Mouse (Mus musculus) Patski (cell line): Measurements from ENCODE around the gene Hs6st1. TPM values are rescaled to one million over a fixed set of nuclear protein-coding genes. Genes with fewer than 3 reads are reported as not detected.

Source experiments
- ATAC-seq: fragments of 100-300 bp; one replicate; pipeline ENCODE4 v1.8.0; 2021
- CTCF ChIA-PET: fragments of 350-600 bp; sonication (Branson Sonifier 250); formaldehyde crosslinking; loops from one replicate; lab custom pipeline; 2022; ENCODE audit warnings: inconsistent platforms; lab: Charles Lee
- POLR2A ChIA-PET: fragments of 350-600 bp; sonication (Branson Sonifier 250); formaldehyde crosslinking; loops from one replicate; lab custom pipeline; 2022; ENCODE audit warnings: antibody characterized with exemption, inconsistent platforms; lab: Charles Lee
- DNase-seq: peaks from one replicate; pipeline ENCODE4 v3.0.0-alpha.2; 2011; ENCODE audit warnings: low read depth, low spot score
- H3K27me3 ChIP-seq: fragments of 371-371 bp; one replicate; pipeline ENCODE4 v1.5.1; 2021
- CTCF ChIP-seq: fragments of 100-300 bp; IDR thresholded peaks from one replicate; pipeline ENCODE4 v1.5.1; 2021
- in situ Hi-C: fragments of 300-500 bp; cut with MboI; formaldehyde crosslinking; loops from 3 replicates; pipeline ENCODE4 v1.11.1; 2018; ENCODE audit warnings: low pct_unique_long_range_greater_than_20kb, mixed read lengths
- polyA plus RNA-seq: library from polyadenylated mRNA; unstranded; gene quantifications from one replicate; pipeline ENCODE4 v1.2.3, GENCODE M21; 2021

Hs6st1 gene
- polyA plus RNA-seq, 1 experiment from 2014 or later = 207 TPM

DNA sequence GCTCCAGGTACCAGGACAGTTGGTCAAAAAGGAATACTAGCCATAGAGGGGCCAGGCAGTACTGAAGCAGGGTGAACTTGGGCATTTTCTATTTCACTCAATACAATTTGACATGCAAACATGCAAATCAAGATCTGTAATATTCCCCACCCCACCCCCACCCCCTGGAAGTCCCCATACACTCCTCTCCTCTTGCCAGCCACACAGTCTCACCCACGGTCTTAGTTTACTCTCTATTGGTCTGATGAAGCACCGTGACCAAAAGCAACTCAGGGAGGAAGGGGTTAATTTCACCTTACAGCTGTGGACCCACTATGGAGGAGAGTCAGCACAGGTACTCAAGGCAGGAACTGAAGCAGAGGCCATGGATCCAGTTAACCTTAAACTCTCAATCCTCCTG, 14.6 kb upstream of the Hs6st1 start:
- ATAC-seq = no peak
- no peak for TF ChIP-seq CTCF
- no peaks in the 10 kb centered on the region for H3K27me3 ChIP-seq
- ChIA-PET CTCF (no interaction called here), POLR2A (interaction anchor here (0.7 kb wide), 1 partner anchor 114 kb away, joined by 3 read pairs; no protein-coding TSS in a partner anchor)
- no peak for DNase-seq
- in situ Hi-C loops = loop anchor here (25.0 kb wide), 1 partner anchor 491 kb away; no protein-coding TSS in a partner anchor

DNA sequence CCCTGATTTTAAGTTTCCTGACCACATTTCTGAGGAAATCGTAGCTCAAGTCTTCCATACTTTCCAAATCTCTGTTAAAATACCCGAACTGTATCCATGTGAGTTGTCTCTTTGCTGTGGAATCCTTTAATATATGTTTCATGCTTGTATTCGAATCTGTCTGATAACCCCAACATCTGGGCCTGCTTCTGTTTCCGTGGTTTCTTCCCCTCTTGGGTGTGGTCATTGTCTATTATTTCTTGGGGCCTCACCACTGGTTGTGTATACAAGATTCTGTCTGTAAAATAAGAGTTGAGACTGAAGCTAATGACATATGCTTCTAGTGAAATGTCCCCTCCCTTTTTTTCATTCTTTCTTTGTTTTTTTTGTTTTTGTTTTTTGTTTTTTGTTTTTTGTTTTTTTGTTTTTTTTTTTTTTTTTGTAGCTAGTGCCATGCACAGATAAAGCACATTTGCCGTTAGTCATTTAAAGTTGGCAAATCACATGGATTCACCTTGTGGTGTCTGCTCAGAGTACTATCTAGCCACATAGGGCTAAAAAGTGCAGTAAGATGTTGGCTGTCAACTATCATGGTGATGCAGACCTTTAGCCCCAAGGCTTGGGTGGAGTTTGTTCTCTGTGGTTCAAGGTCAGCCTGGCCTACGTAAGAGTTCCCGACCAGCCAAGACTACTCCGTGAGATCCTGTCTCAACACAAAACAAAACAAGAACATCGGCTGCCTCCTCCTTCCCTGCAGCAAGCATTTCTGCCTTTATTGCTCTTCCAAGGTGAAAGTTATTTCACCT, 13.8 kb upstream of the Hs6st1 start:
- CTCF ChIA-PET = no interaction called here
- in situ Hi-C loops = loop anchor here (25.0 kb wide), 1 partner anchor 492 kb away; no protein-coding TSS in a partner anchor
- ATAC-seq = no peak
- POLR2A ChIA-PET = no interaction called here
- no peak for TF ChIP-seq CTCF
- no peaks in the 10 kb centered on the region for H3K27me3 ChIP-seq
- DNase-seq = no peak

DNA sequence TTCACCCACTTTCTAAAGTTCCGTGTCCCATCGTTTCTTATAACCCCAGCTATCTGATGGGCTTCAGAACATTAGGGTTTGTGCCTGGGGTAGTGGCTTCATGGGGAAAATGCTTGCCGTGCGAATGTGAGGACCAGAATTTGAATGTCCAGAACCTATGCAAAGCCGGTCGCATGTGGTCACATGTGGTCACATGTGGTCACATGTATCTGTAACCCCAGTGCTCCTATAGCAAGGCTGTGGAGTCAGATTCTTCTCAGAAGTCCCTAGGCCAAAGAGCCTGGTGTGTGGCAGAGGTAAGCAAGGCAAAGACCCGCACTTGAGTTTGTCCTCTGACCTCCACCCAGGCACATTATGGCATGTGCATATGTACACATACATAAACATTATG, 13.2 kb upstream of the Hs6st1 start:
- no peak for TF ChIP-seq CTCF
- ChIA-PET POLR2A (no interaction called here), CTCF (no interaction called here)
- in situ Hi-C loops = loop anchor here (25.0 kb wide), 1 partner anchor 493 kb away; no protein-coding TSS in a partner anchor
- DNase-seq (no peak), ATAC-seq (no peak)
- no peaks in the 10 kb centered on the region for H3K27me3 ChIP-seq

DNA sequence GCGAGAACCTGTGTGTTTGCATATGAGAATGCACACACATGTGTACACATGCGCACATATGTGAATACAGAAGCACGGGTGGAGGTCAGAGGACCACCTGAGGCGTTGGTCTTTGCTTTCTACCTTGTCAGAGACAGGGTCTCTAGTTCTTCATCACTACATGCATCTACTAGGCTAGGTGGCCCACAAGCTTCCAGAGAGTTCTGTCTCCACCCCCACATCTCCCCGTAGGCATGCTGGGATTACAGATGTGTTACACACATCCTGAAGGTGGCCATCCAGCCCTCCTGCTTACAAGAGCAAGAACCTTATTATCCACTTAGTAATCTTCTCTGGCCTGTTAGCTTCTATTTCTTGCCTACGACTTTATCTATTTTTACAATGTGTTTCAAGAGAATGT, 8.8 kb upstream of the Hs6st1 start:
- TF ChIP-seq CTCF = no peak
- ATAC-seq = no peak
- no peaks in the 10 kb centered on the region for H3K27me3 ChIP-seq
- no peak for DNase-seq
- in situ Hi-C loops = loop anchor here (25.0 kb wide), 1 partner anchor 497 kb away; no protein-coding TSS in a partner anchor
- ChIA-PET CTCF (interaction anchor here (0.7 to 1.6 kb wide), 3 partner anchors 9 to 51 kb away, joined by 3 to 5 read pairs (median 4); no protein-coding TSS in a partner anchor), POLR2A (interaction anchor here (1.0 kb wide), 1 partner anchor 40 kb away, joined by 3 read pairs; no protein-coding TSS in a partner anchor)

DNA sequence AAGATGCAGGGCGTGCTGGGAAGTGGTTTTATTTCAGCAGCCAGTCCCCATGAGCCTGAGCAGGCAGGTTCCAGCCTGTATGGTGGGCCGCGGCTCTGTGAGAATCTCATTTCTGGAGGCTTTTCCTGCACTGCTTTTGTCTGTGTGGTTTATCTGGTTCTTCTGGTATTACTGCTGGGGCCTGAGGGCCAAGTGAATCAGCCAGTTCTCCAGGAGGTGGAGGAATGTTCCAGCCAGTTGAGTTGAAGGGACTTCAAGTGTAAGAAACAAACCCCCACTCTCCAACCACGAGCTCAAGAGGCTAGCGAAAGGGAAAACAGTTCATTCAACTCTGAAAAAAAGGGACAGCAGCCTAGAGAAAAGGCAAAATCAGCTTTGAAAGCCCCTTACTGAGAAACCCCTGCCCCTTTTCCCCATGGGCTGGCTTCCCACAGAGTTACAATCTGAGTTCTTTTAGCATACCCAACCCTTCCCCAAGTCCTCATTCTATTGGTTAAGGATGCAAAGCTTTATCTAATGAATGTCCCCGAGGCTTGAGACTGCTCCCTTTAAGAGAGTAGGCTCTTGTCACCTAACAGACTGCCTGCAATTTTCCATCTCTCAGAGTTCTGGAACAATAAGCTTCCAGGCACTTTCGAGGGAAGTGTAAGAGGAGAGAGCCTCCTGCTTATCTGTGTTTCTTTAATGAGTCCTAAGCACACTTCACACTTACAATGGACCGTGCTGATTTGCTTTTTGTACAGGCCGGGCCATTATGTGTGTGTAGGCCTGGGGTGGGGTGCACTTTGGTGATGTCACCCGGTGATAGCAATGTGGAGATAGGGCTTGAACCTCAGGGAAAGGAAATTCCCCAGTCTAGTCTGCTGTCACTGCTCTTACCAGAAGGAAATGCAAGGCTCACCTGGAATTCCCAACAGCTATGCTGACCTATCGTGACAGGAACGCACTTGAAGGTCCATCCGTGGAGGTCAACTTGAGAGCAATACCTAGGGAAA, 7.9 kb upstream of the Hs6st1 start:
- CTCF ChIA-PET = interaction anchor here (1.3 to 1.6 kb wide), 3 partner anchors 10 to 46 kb away, joined by 3 to 5 read pairs (median 3); no protein-coding TSS in a partner anchor
- POLR2A ChIA-PET = interaction anchor here (1.0 to 1.5 kb wide), 3 partner anchors 11 to 74 kb away, joined by 3 to 4 read pairs (median 3); no protein-coding TSS in a partner anchor
- in situ Hi-C loops = loop anchor here (5.0 to 25.0 kb wide), 8 partner anchors 43 to 665 kb away; no protein-coding TSS in a partner anchor
- H3K27me3 ChIP-seq = no peaks in the 10 kb centered on the region
- ATAC-seq = peak; percentile 68
- DNase-seq = no peak
- TF ChIP-seq CTCF = no peak

DNA sequence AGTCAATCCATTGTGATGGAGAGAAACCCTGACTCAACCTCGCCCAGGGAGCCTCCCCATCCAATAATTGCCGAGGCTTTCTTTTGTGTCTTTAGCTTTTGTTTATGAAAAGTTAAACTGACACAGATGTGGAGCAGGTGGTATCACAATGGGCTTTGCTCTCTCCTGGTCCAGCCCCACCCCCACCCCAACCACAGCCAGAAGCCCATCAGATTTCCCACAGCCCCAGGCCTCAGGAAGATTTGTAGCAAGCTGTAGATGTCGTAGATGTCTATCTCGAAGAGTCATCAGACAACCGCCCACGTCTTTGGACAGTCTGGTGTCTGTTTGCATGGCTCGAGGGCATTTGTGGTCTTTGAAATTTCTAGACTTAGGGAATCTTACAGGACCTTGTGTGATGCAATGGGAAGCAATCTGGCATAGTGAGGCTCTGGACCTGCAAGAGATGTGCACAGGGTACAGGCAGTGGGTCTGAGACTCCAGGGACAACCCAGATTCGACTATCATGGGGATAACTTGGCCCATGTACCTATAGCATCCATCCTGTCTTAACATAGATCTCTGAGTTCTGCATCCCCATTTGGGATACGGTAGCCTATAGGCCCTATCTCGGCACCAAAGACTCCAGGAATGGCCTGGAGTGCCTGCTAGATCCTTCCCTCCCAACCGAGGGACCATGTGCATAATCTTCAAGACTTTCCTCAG, 6.8 kb upstream of the Hs6st1 start:
- CTCF ChIA-PET = interaction anchor here (1.2 to 1.4 kb wide), 3 partner anchors 15 to 69 kb away, joined by 3 to 4 read pairs (median 3); no protein-coding TSS in a partner anchor
- no peak for TF ChIP-seq CTCF
- no peak for ATAC-seq
- POLR2A ChIA-PET = interaction anchor here (0.8 to 1.5 kb wide), 2 partner anchors 42 to 76 kb away, joined by 3 read pairs; no protein-coding TSS in a partner anchor
- no peaks in the 10 kb centered on the region for H3K27me3 ChIP-seq
- no peak for DNase-seq
- in situ Hi-C loops = loop anchor here (5.0 to 25.0 kb wide), 8 partner anchors 44 to 667 kb away; no protein-coding TSS in a partner anchor

DNA sequence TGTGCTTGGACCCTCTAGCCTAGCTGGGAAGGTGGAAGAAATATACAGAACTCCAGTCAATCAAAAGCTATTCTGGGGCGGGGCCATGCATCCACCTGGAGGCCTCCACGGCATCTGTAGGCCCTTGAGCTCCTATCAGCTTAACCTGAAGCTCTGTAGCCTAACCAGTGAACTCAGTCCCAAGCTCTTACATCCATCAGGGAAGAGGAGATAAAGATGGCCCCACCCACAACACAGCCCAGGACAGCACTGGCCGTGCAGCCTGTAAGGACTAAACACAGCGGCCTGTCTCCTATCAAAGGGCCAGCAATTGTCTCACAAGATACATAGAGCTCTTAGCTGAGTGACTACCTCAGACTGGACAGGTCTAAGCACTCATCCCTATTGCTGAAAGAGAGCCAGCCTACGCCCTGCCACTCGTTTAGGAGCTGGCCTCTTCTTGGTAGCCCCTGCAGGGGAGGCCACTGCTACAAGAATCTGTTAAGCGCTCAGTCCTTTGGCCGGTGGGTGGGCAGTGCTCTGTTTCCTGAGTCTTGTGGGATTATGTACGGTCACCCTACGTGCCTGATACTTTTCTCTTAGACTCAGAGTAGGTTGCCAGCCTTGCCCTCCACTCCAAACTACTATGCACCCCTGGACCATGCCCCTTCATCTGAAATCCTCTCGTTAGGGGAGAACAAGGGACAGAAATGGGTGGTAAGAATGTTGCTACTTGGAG, 6.0 kb upstream of the Hs6st1 start:
- DNase-seq = no peak
- H3K27me3 ChIP-seq = no peaks in the 10 kb centered on the region
- in situ Hi-C loops = loop anchor here (5.0 to 25.0 kb wide), 8 partner anchors 45 to 667 kb away; no protein-coding TSS in a partner anchor
- ATAC-seq = no peak
- no peak for TF ChIP-seq CTCF
- POLR2A ChIA-PET = interaction anchor here (0.8 to 1.0 kb wide), 2 partner anchors 43 to 49 kb away, joined by 3 read pairs; no protein-coding TSS in a partner anchor
- CTCF ChIA-PET = interaction anchor here (1.2 to 1.4 kb wide), 2 partner anchors 16 to 70 kb away, joined by 3 to 4 read pairs; no protein-coding TSS in a partner anchor

DNA sequence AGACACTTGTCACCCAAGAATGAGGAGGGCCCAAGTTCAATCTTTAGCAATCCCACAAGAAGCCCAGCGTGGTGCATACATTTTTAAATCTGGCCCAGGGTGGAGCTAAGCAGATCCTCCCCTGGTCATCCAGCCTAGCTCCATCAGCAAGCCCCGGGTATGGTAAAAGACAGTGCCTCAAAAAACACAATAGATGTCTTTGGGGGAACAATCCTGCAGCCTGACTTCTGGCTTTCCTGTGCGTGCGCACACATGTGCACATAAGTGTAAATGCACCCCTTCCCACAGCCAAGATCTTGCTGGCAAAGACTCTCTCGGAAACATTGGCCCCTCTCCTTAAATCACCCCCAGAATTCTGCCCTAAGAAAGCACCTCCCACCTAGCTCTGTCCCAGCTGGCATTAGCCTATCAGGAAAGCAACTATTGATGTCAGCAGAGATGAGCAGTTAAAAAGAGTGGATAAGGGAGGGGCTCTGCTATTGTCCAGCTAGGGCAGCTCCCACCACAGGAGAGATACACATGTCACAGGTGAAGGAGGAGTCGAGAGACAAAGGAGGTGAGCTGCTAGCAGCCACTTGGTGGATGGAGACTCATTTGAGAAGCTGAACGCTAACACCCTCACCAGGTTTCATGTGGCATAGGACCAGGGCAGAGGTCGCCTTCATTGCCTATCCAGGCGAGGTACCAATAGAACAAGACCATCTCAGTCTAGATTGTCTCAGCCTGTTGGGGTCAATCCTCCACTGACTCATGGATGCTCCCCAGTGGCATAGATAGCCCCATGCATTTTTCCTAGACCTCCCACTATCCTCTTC, 5.2 kb upstream of the Hs6st1 start:
- ChIA-PET CTCF (interaction anchor here (1.4 kb wide), 1 partner anchor 17 kb away, joined by 4 read pairs; no protein-coding TSS in a partner anchor), POLR2A (interaction anchor here (0.6 to 1.0 kb wide), 3 partner anchors 50 to 204 kb away, joined by 3 to 7 read pairs (median 3); no protein-coding TSS in a partner anchor)
- in situ Hi-C loops = loop anchor here (5.0 to 25.0 kb wide), 8 partner anchors 46 to 668 kb away; no protein-coding TSS in a partner anchor
- DNase-seq (no peak), ATAC-seq (no peak)
- TF ChIP-seq CTCF = no peak
- H3K27me3 ChIP-seq = no peaks in the 10 kb centered on the region
